Mouse (Mus musculus) embryonic fibroblast, embryonic 13.5 days (primary cell): ENCODE measurements around the gene Tmem63c.

Experiments
- CTCF ChIP-seq: IDR thresholded peaks from 2 replicates; pipeline ENCODE4 v1.5.1; 2011; ENCODE audit warnings: mild to moderate bottlenecking, control low read depth, low read length, moderate library complexity, borderline replicate concordance; ENCODE audit not compliant: insufficient read depth
- POLR2A ChIP-seq: IDR thresholded peaks from 2 replicates; pipeline ENCODE4 v1.6.1; 2011; ENCODE audit warnings: low read depth, mild to moderate bottlenecking, control low read depth, low read length, moderate library complexity

- no peak for TF ChIP-seq CTCF
- no peak for TF ChIP-seq POLR2A
Observed at GRCm38 (mm10) chr12:87047536-87047935, 26.4 kb downstream of the Tmem63c start.
